Comparison of ENCODE assay signal across 8 mouse cellular contexts in genomic region chr13:8995990-8996786, GRCm38 (mm10). TPM values are rescaled to one million over a fixed set of nuclear protein-coding genes. Genes with fewer than 3 reads are reported as not detected.
A peak's percentile ranks its signal among the peaks of the same experiment; 100 is the strongest.
DNase-seq lines count a peak whose midpoint lies in the region; ATAC-seq and TF ChIP-seq lines count a peak whose summit lies in the region.

Gene Gtpbp4, minus strand, starts transcription at chr13:8996083.

- no peaks in the 10 kb centered on the region for H3K27me3 ChIP-seq in embryonic facial prominence, embryonic 13.5 days
- no peaks in the 10 kb centered on the region for H3K27me3 ChIP-seq in kidney, adult 2 months (replicated peaks; ENCODE audit: control insufficient read depth, insufficient read depth, low read length)
- H3K27me3 ChIP-seq in limb, embryonic 12.5 days: no peaks in the 10 kb centered on the region
- no peaks in the 10 kb centered on the region for H3K27me3 ChIP-seq in midbrain, embryonic 15.5 days (replicated peaks)
- no peaks in the 10 kb centered on the region for H3K27me3 ChIP-seq in spleen, adult 2 months (ENCODE audit: control insufficient read depth, insufficient read depth, low read length)

- H3K4me2 ChIP-seq in embryonic facial prominence, embryonic 13.5 days: peak within 1 kb of the TSS; percentile 88
- H3K4me2 ChIP-seq in limb, embryonic 12.5 days: peak within 1 kb of the TSS; percentile 90
- H3K4me2 ChIP-seq in midbrain, embryonic 15.5 days: peak within 1 kb of the TSS; percentile 75

- peak; percentile 96 for DNase-seq in 3134 (ENCODE audit: extremely low read depth, insufficient read length, low spot score)
- DNase-seq in adrenal gland, postnatal 36 days: peak; percentile 98
- peak; percentile 96 to 98 for DNase-seq in heart, adult 18-20 months
- peak; percentile 99 for DNase-seq in kidney, adult 2 months
- DNase-seq in spleen, adult 2 months (ENCODE audit: low read depth in 1 of 2, low spot score in 2 of 2): peak; percentile 93 to 94

- TF ChIP-seq CTCF in kidney, adult 2 months (conservative IDR thresholded peaks at IDR 0.05; ENCODE audit: insufficient read depth, insufficient read length, low read depth, low read length): peak; percentile 63
- TF ChIP-seq CTCF in spleen, adult 2 months (IDR thresholded peaks at IDR 0.05; ENCODE audit: extremely low read depth, insufficient read depth, insufficient read length, insufficient replicate concordance): peak; percentile 54; the same call in 1 of the 2 replicates

- H3K27ac ChIP-seq in embryonic facial prominence, embryonic 13.5 days: peak within 1 kb of the TSS; percentile 55; the same call in 1 of the 2 replicates
- H3K27ac ChIP-seq in kidney, adult 2 months (ENCODE audit: insufficient read depth, low read depth, low read length): peak within 1 kb of the TSS; percentile 94
- peak within 1 kb of the TSS; percentile 74 for H3K27ac ChIP-seq in limb, embryonic 12.5 days
- peak within 1 kb of the TSS; percentile 85 for H3K27ac ChIP-seq in midbrain, embryonic 15.5 days
- peak within 1 kb of the TSS; percentile 79 for H3K27ac ChIP-seq in spleen, adult 2 months (ENCODE audit: insufficient read depth, low read length)

- WGBS in embryonic facial prominence, embryonic 13.5 days: 1% methylated on average over 51 of the region's 51 CpGs
- under 1% methylated on average over 51 of the region's 51 CpGs for WGBS in kidney, adult 2 months
- WGBS in limb, embryonic 12.5 days: 1% methylated on average over 51 of the region's 51 CpGs
- 1% methylated on average over 51 of the region's 51 CpGs for WGBS in midbrain, embryonic 15.5 days
- WGBS in spleen, adult 2 months: 2% methylated on average over 51 of the region's 51 CpGs

- peak; percentile 23 for TF ChIP-seq POLR2A in kidney, adult 2 months (IDR thresholded peaks at IDR 0.05; ENCODE audit: low read depth, low read length)
- TF ChIP-seq POLR2A in spleen, adult 2 months (IDR thresholded peaks at IDR 0.05; ENCODE audit: low read depth, low read length): peak; percentile 34; the same call in 1 of the 2 replicates

- H3K4me3 ChIP-seq in embryonic facial prominence, embryonic 13.5 days: peak within 1 kb of the TSS; percentile 97
- H3K4me3 ChIP-seq in kidney, adult 2 months (ENCODE audit: insufficient read depth, low read depth, low read length): peak within 1 kb of the TSS; percentile 85
- peak within 1 kb of the TSS; percentile 95 for H3K4me3 ChIP-seq in limb, embryonic 12.5 days (replicated peaks)
- peak within 1 kb of the TSS; percentile 81 for H3K4me3 ChIP-seq in midbrain, embryonic 15.5 days
- H3K4me3 ChIP-seq in spleen, adult 2 months (ENCODE audit: extremely low read depth, insufficient read depth, insufficient read length): peak within 1 kb of the TSS; percentile 80

- peaks cover 9% of the 10 kb centered on the region; the same call in 1 of the 2 replicates for H3K4me1 ChIP-seq in embryonic facial prominence, embryonic 13.5 days
- no peaks in the 10 kb centered on the region; the same call in 1 of the 2 replicates for H3K4me1 ChIP-seq in kidney, adult 2 months (ENCODE audit: control insufficient read depth, insufficient read depth, low read length)
- peaks cover 12% of the 10 kb centered on the region for H3K4me1 ChIP-seq in limb, embryonic 12.5 days (replicated peaks)
- peaks cover 17% of the 10 kb centered on the region for H3K4me1 ChIP-seq in midbrain, embryonic 15.5 days
- no peaks in the 10 kb centered on the region for H3K4me1 ChIP-seq in spleen, adult 2 months (ENCODE audit: control insufficient read depth, insufficient read depth, insufficient read length)

- peak; percentile 96 for ATAC-seq in embryonic facial prominence, embryonic 13.5 days (ENCODE audit: insufficient number of reproducible peaks, insufficient read depth, low FRiP score, low TSS enrichment, low read depth)
- ATAC-seq in limb, embryonic 12.5 days (ENCODE audit: insufficient number of reproducible peaks, insufficient read depth, low FRiP score, low TSS enrichment, low read depth): peak; percentile 96
- peak; percentile 99 for ATAC-seq in midbrain, embryonic 15.5 days (replicated peaks)

- H3K9me3 ChIP-seq in embryonic facial prominence, embryonic 13.5 days: no peaks in the 10 kb centered on the region
- no peaks in the 10 kb centered on the region for H3K9me3 ChIP-seq in limb, embryonic 12.5 days
- H3K9me3 ChIP-seq in midbrain, embryonic 15.5 days: no peaks in the 10 kb centered on the region

- peak within 1 kb of the TSS; percentile 94 for H3K9ac ChIP-seq in embryonic facial prominence, embryonic 13.5 days
- H3K9ac ChIP-seq in limb, embryonic 12.5 days (replicated peaks): peak within 1 kb of the TSS; percentile 83
- H3K9ac ChIP-seq in midbrain, embryonic 15.5 days: peak within 1 kb of the TSS; percentile 75

- peaks cover 6% of the 10 kb centered on the region; the same call in 1 of the 2 replicates for H3K36me3 ChIP-seq in embryonic facial prominence, embryonic 13.5 days
- H3K36me3 ChIP-seq in kidney, adult 2 months (ENCODE audit: control insufficient read depth, insufficient read depth, low read length): peaks cover under 1% of the 10 kb centered on the region; the same call in 1 of the 2 replicates
- peaks cover 7% of the 10 kb centered on the region; the same call in 1 of the 2 replicates for H3K36me3 ChIP-seq in limb, embryonic 12.5 days
- no peaks in the 10 kb centered on the region for H3K36me3 ChIP-seq in midbrain, embryonic 15.5 days (replicated peaks)
- peaks cover 2% of the 10 kb centered on the region; the same call in 1 of the 2 replicates for H3K36me3 ChIP-seq in spleen, adult 2 months (ENCODE audit: control insufficient read depth, insufficient read depth, low read length)

RNA-seq across cellular contexts. Expression of gene Gtpbp4, which starts in this region (rescaled TPM):
- 10 to 100 TPM; 64.4 to 76.0 TPM for total RNA-seq in adrenal gland, postnatal 36 days (2021)
- 89.4 and 100 TPM in 2 replicates for polyA plus RNA-seq in embryonic facial prominence, embryonic 13.5 days (2015; fragmentation: Nextera tagmentation; extraction: Ambion mirVana)
- 10 to 100 TPM; 35.3 to 39.8 TPM for total RNA-seq in heart, adult 18-20 months (2021)
- 4.7 and 7.5 TPM in 2 replicates for polyA plus RNA-seq in kidney, adult 2 months (2012; rRNA removed)
- 89.9 and 91.5 TPM in 2 replicates for polyA plus RNA-seq in limb, embryonic 12.5 days (2016; fragmentation: Nextera tagmentation; extraction: Ambion mirVana)
- polyA plus RNA-seq in midbrain, embryonic 15.5 days (2015; fragmentation: Nextera tagmentation; extraction: Ambion mirVana): 67.7 and 71.5 TPM in 2 replicates
- 5.5 and 6.3 TPM in 2 replicates for polyA plus RNA-seq in spleen, adult 2 months (2012; rRNA removed)

Comparison
In these comparisons a context has a peak if more than half of its experiments do, and no peak if none do; other contexts are left out.
1. Peak in every context shown above with its lines: DNase-seq, ATAC-seq, H3K4me3 ChIP-seq and H3K27ac ChIP-seq.